Mouse (Mus musculus) neural tube, embryonic 14.5 days (tissue): ENCODE measurements around the gene Cnnm1. TPM values are rescaled to one million over a fixed set of nuclear protein-coding genes. Genes with fewer than 3 reads are reported as not detected.

Experiments
- ATAC-seq: fragments of 200-750 bp; cut with Nextera tagmentation; 2 replicates; pipeline ENCODE4 v1.8.0; 2017; ENCODE audit warnings: low read depth, mild to moderate bottlenecking, moderate TSS enrichment, moderate library complexity
- H3K27ac ChIP-seq: fragments of 300-500 bp; sonication (generic); 2 replicates; pipeline ENCODE4 v1.5.1; 2014; ENCODE audit warnings: low read depth, mild to moderate bottlenecking, control low read depth, low read length, moderate library complexity, mixed read lengths
- H3K27me3 ChIP-seq: fragments of 300-500 bp; sonication (generic); 2 replicates; pipeline ENCODE4 v1.6.1; 2014; ENCODE audit warnings: low read length; ENCODE audit not compliant: control insufficient read depth, insufficient read depth
- H3K36me3 ChIP-seq: fragments of 300-500 bp; sonication (generic); 2 replicates; pipeline ENCODE4 v1.6.1; 2014; ENCODE audit warnings: low read length, mixed read lengths; ENCODE audit not compliant: control insufficient read depth, insufficient read depth
- H3K4me1 ChIP-seq: fragments of 300-500 bp; sonication (generic); 2 replicates; pipeline ENCODE4 v1.6.1; 2014; ENCODE audit warnings: low read length; ENCODE audit not compliant: control insufficient read depth, insufficient read depth
- H3K4me2 ChIP-seq: fragments of 300-500 bp; sonication (generic); 2 replicates; pipeline ENCODE4 v1.6.1; 2014; ENCODE audit warnings: mild to moderate bottlenecking, low read depth, low read length, control low read depth
- H3K4me3 ChIP-seq: fragments of 300-500 bp; sonication (generic); 2 replicates; pipeline ENCODE4 v1.5.1; 2014; ENCODE audit warnings: low read depth, low read length, control low read depth, mixed read lengths
- H3K9ac ChIP-seq: fragments of 300-500 bp; sonication (generic); replicated peaks from 2 replicates; pipeline ENCODE4 v1.6.1; 2014; ENCODE audit warnings: low read depth, mild to moderate bottlenecking, control low read depth, low read length, mixed read lengths
- H3K9me3 ChIP-seq: fragments of 300-500 bp; sonication (generic); 2 replicates; pipeline ENCODE4 v1.6.1; 2016; ENCODE audit warnings: low read length; ENCODE audit not compliant: control insufficient read depth
- WGBS: fragments of 180-500 bp; shearing (Covaris S2); extraction: QIAGEN DNeasy Blood & Tissue Kit; methylation state at CpG from one replicate; pipeline ENCODE4 v1.1.7; 2014; 5-methylcytosine and 5-hydroxymethylcytosine counted together
- polyA plus RNA-seq: library from polyadenylated mRNA; unstranded; fragments of >200 nt; fragmentation: Nextera tagmentation; extraction: Ambion mirVana; gene quantifications from 2 replicates; pipeline ENCODE4 v1.2.1, GENCODE M21; 2014

The Cnnm1 gene
- polyA plus RNA-seq, 1 experiment from 2014 or later = 7.4 TPM

DNA sequence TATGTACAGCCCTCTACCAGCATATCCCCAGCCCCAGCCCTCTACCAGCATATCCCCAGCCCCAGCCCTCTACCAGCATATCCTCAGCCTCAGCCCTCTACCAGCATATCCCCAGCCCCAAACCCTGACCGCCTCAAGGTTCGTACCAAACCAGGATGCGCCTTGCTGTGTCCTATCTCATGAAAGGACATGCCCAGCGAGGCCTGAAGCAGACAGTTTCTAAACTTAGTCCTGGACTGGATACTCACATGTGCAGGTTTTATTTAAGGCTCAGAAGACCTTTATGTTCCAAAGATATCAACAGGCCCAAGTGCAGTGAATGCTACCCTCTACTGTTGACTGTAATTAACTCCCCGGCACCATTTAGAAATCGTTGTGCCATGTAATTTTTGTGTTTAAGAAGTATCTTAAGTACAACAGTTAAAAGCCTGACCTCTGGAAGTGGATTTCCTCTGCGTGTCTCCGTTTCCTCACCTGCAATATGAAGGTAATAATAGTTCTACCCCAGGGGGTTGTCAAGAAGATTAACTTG lies 87.9 kb downstream of the Cnnm1 start:
- H3K4me2 ChIP-seq = no peak overlapping the region
- 88% methylated on average over 8 of the region's 8 CpGs for WGBS
- no peaks in the 10 kb centered on the region for H3K9me3 ChIP-seq
- no peak for ATAC-seq
- no peak overlapping the region for H3K27ac ChIP-seq
- no peak overlapping the region for H3K4me3 ChIP-seq
- peaks cover 11% of the 10 kb centered on the region for H3K4me1 ChIP-seq
- H3K36me3 ChIP-seq = no peaks in the 10 kb centered on the region
- no peaks in the 10 kb centered on the region for H3K27me3 ChIP-seq
- H3K9ac ChIP-seq = no peak overlapping the region

DNA sequence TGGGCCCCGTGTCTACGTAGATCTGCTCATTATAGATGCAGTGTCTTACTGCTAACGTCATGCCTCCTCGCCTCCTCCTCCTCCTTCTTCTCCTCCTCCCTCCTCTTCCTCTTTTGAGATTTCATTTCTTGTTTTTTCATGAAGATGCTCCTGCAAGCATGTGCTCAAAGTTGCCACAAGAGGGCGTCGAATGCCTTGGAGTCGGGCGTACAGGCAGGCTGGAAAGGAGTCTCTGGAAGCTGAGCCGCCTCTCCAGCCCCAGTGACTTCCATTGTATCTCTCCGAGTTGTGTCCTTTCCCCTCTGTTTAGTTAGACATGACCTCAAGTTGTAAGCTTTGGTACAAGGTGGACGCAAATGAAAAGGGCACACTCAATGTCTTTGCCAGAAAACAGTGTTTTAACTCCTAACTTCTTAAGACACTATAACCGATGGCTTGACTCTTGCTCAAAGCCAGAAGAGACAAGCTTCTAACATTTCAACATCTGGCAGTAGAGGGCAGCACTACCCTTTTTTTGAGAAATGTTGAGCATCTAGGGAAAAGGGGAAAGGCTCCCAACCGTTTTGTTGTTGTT lies 90.0 kb downstream of the Cnnm1 start:
- peak; percentile 75 for ATAC-seq

DNA sequence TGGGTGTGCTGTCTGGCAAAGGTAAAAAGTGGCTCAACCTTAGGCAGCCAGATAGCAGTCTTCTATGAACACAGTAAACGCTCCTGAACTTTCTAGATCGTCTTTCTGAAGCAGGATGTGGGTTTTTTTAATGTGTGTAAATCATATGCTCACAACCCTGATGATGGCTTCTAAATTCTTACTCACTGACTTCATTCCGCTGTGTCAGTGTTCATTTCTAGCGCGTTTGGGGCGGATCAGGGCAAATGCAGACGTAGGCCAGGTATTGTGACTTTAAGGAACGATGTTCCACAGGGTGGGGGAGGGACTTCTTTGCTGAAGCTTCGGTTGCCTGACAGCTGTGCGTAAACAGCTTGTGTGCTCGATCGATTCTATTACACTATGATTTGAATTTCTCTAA lies 90.7 kb downstream of the Cnnm1 start:
- Histone ChIP-seq H3K9me3 (no peaks in the 10 kb centered on the region), H3K27ac (no peak overlapping the region), H3K36me3 (no peaks in the 10 kb centered on the region), H3K4me3 (no peak overlapping the region), H3K9ac (no peak overlapping the region), H3K27me3 (no peaks in the 10 kb centered on the region), H3K4me1 (no peaks in the 10 kb centered on the region), H3K4me2 (no peak overlapping the region)
- no peak for ATAC-seq
- 32% methylated on average over 12 of the region's 12 CpGs for WGBS

More for the DNA sequence above, 90.0 kb downstream of the Cnnm1 start:
- Histone ChIP-seq H3K36me3 (no peaks in the 10 kb centered on the region), H3K4me2 (peak overlapping the region; percentile 12), H3K27me3 (no peaks in the 10 kb centered on the region), H3K4me3 (no peak overlapping the region), H3K4me1 (peaks cover 2% of the 10 kb centered on the region), H3K9me3 (no peaks in the 10 kb centered on the region), H3K9ac (no peak overlapping the region), H3K27ac (no peak overlapping the region)
- 3% methylated on average over 13 of the region's 13 CpGs for WGBS

DNA sequence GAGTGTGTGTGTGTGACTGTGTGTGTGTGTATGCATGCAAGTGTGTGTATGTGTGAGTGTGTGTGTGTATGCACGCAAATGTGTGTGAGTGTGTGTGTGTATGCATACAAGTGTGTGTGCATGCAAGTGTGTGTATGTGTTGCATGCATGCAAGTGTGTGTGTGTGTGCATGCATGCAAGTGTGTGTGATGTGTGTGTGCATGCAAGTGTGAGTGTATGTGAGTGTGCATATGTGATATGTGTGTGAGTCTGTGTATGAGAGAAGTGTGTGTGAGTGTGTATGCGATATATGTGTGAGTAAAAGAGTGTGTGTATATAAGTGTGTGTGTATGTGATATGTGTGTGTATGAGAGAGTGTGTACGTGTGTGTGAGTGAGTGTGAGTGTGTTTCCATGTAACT lies 95.1 kb downstream of the Cnnm1 start:
- 89% methylated on average over 3 of the region's 3 CpGs for WGBS
- H3K9me3 ChIP-seq = no peaks in the 10 kb centered on the region
- no peak overlapping the region for H3K4me3 ChIP-seq
- no peak overlapping the region for H3K4me2 ChIP-seq
- H3K27ac ChIP-seq = no peak overlapping the region
- no peaks in the 10 kb centered on the region for H3K27me3 ChIP-seq
- no peak overlapping the region for H3K9ac ChIP-seq
- no peak for ATAC-seq
- no peaks in the 10 kb centered on the region for H3K36me3 ChIP-seq
- no peaks in the 10 kb centered on the region for H3K4me1 ChIP-seq

DNA sequence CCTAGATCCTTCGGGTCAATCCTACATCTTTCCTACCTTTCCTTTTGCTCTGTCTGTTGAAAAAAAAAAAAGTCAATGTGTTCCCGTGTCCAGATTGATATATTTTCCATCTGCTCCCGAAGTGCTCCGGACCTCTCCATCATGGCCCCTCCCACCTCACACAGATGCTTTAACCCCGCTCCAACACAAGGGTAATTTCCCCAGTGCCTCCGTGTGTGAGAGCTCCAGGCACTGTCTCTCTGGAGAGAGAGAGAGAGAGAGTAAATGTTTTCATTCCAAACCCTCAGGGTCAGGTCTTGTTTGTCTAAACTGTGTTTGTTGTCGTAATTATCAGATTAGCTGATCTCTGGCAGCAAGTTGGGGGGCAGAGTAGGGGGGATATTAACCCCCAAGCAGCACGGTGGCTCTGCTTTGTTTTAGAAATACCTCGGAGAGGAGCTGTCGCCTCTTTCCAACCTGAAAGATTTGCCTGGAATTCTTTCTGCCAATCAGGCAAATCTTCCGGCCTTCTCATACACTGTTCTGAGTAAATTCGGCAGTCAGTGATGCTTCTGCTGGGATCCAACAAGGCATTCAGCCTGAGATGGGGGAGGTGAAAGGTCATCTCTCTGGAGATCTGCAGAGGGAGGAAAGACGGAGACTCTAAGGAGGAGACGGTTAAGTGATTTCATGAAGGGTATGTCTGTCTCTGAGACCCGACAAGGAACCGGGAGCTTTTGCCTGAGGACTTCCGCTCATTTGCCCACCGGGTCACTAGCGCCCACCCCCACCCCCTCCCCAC lies 106.3 kb downstream of the Cnnm1 start:
- no peak overlapping the region for H3K9ac ChIP-seq

More for the DNA sequence above, 106.3 kb downstream of the Cnnm1 start:
- Histone ChIP-seq H3K4me3 (no peak overlapping the region), H3K27ac (no peak overlapping the region), H3K4me2 (peak overlapping the region; percentile 27), H3K4me1 (peaks cover 7% of the 10 kb centered on the region; the same call in 1 of the 2 replicates), H3K36me3 (no peaks in the 10 kb centered on the region), H3K27me3 (no peaks in the 10 kb centered on the region), H3K9me3 (no peaks in the 10 kb centered on the region)
- no peak for ATAC-seq
- WGBS = 8% methylated on average over 19 of the region's 19 CpGs

Other genes with a start within 250 kb of the Cnnm1 start
- gene Hpse2, start 52.1 kb upstream of the Cnnm1 start, polyA plus RNA-seq = 0.12 and 0.15 TPM in 2 replicates
- 81.8 and 99.5 TPM in 2 replicates for gene Got1, start 84.2 kb downstream of the Cnnm1 start, polyA plus RNA-seq
- gene Nkx2-3, start 171.9 kb downstream of the Cnnm1 start, polyA plus RNA-seq = not detected in 2 replicates
- 14.1 and 15.5 TPM in 2 replicates for gene Slc25a28, start 234.4 kb downstream of the Cnnm1 start, polyA plus RNA-seq
- 13.7 and 14.5 TPM in 2 replicates for gene Entpd7, start 249.2 kb downstream of the Cnnm1 start, polyA plus RNA-seq